Mouse (Mus musculus) ES-E14 (cell line): ENCODE measurements around the gene Avp.

Experiments
- CHD2 ChIP-seq: IDR thresholded peaks from 2 replicates; pipeline ENCODE4 v1.6.1; 2014; ENCODE audit warnings: mild to moderate bottlenecking, low read depth, low read length, inconsistent platforms
- MAFK ChIP-seq: IDR thresholded peaks from 2 replicates; pipeline ENCODE4 v1.6.1; 2014; ENCODE audit warnings: mild to moderate bottlenecking, low read depth, low read length, inconsistent platforms; ENCODE audit not compliant: insufficient read depth
- ZNF384 ChIP-seq: IDR thresholded peaks from 2 replicates; pipeline ENCODE4 v1.6.1; 2012; ENCODE audit warnings: low read depth, low read length, inconsistent platforms

- TF ChIP-seq CHD2, result no peak
- TF ChIP-seq MAFK, result no peak
- no peak for TF ChIP-seq ZNF384
Observed at GRCm38 (mm10) chr2:130628424-130628823, 46.1 kb upstream of the Avp start.
